Mouse (Mus musculus) MEL (cell line): ENCODE measurements around the gene Adamtsl4. TPM values are rescaled to one million over a fixed set of nuclear protein-coding genes. Genes with fewer than 3 reads are reported as not detected.

Experiments
- DNase-seq: peaks from one replicate; pipeline ENCODE4 v3.0.0; 2011; ENCODE audit warnings: low read depth, low spot score
- H3K27ac ChIP-seq: 2 replicates; pipeline ENCODE4 v1.5.1; 2012; ENCODE audit warnings: low read depth, mild to moderate bottlenecking, control low read depth, low read length, moderate library complexity; ENCODE audit not compliant: control insufficient read depth
- H3K27me3 ChIP-seq, 2 experiments: fragments of 150-350 bp in 1 of 2; sonication (generic) in 1 of 2; 2 replicates each; pipeline ENCODE4 v1.6.1; 2012; ENCODE audit warnings: low read length in 2 of 2, mild to moderate bottlenecking in 2 of 2, improper control_type of control experiment in 1 of 2, moderate library complexity in 1 of 2; ENCODE audit not compliant: insufficient read depth in 2 of 2, control insufficient read depth in 1 of 2
- H3K36me3 ChIP-seq, 2 experiments: 2 replicates each; pipeline ENCODE4 v1.6.1; 2012 to 2014; ENCODE audit warnings: low read length in 2 of 2, improper control_type of control experiment in 1 of 2, inconsistent platforms in 1 of 2, mild to moderate bottlenecking in 1 of 2; ENCODE audit not compliant: insufficient read depth in 2 of 2, control insufficient read depth in 1 of 2
- H3K4me1 ChIP-seq, 2 experiments: fragments of 150-350 bp in 1 of 2; sonication (generic) in 1 of 2; 2 replicates each; pipeline ENCODE4 v1.6.1; 2012; ENCODE audit warnings: low read length in 2 of 2, improper control_type of control experiment in 1 of 2, mild to moderate bottlenecking in 1 of 2; ENCODE audit not compliant: insufficient read depth in 2 of 2, control insufficient read depth in 1 of 2
- H3K4me3 ChIP-seq, 2 experiments: fragments of 150-350 bp in 1 of 2; sonication (generic) in 1 of 2; 2 replicates each; pipeline ENCODE4 v1.5.1; 2012; ENCODE audit warnings: low read depth in 2 of 2, low read length in 2 of 2, mild to moderate bottlenecking in 2 of 2, moderate library complexity in 2 of 2, control low read depth in 1 of 2, improper control_type of control experiment in 1 of 2; ENCODE audit not compliant: control insufficient read depth in 1 of 2, insufficient read depth in 1 of 2
- H3K79me2 ChIP-seq: 2 replicates; pipeline ENCODE4 v1.6.1; 2012; ENCODE audit warnings: mild to moderate bottlenecking, low read length, moderate library complexity; ENCODE audit not compliant: control insufficient read depth, poor library complexity, insufficient read depth
- H3K9ac ChIP-seq: 2 replicates; pipeline ENCODE4 v1.6.1; 2012; ENCODE audit warnings: low read depth, mild to moderate bottlenecking, control low read depth, low read length, moderate library complexity; ENCODE audit not compliant: control insufficient read depth, poor library complexity, severe bottlenecking
- H3K9me3 ChIP-seq: fragments of 150-350 bp; sonication (generic); replicated peaks from 2 replicates; pipeline ENCODE4 v1.6.1; 2012; ENCODE audit warnings: mild to moderate bottlenecking, low read length, improper control_type of control experiment, moderate library complexity; ENCODE audit not compliant: insufficient read depth
- BHLHE40 ChIP-seq: IDR thresholded peaks from 2 replicates; pipeline ENCODE4 v1.6.1; 2012; ENCODE audit warnings: low read depth, mild to moderate bottlenecking, inconsistent platforms, low read length, improper control_type of control experiment, borderline replicate concordance
- CHD1 ChIP-seq: IDR thresholded peaks from 2 replicates; pipeline ENCODE4 v1.6.1; 2012; ENCODE audit warnings: low read depth, mild to moderate bottlenecking, inconsistent platforms, low read length, improper control_type of control experiment
- CHD2 ChIP-seq: IDR thresholded peaks from 2 replicates; pipeline ENCODE4 v1.6.1; 2011; ENCODE audit warnings: low read length, improper control_type of control experiment
- E2F4 ChIP-seq: IDR thresholded peaks from 2 replicates; pipeline ENCODE4 v1.6.1; 2011; ENCODE audit warnings: low read depth, low read length, improper control_type of control experiment, borderline replicate concordance
- GABPA ChIP-seq: IDR thresholded peaks from 2 replicates; pipeline ENCODE4 v1.6.1; 2012; ENCODE audit warnings: low read depth, mild to moderate bottlenecking, inconsistent platforms, low read length, improper control_type of control experiment, moderate library complexity
- GATA1 ChIP-seq: IDR thresholded peaks from 2 replicates; pipeline ENCODE4 v1.6.1; 2011; ENCODE audit warnings: low read depth, low read length, improper control_type of control experiment
- HCFC1 ChIP-seq: IDR thresholded peaks from 2 replicates; pipeline ENCODE4 v1.6.1; 2012; ENCODE audit warnings: low read depth, mild to moderate bottlenecking, inconsistent platforms, low read length, improper control_type of control experiment, moderate library complexity
- JUND ChIP-seq: IDR thresholded peaks from 2 replicates; pipeline ENCODE4 v1.6.1; 2011; ENCODE audit warnings: low read depth, mild to moderate bottlenecking, improper control_type of control experiment, low read length
- MAFK ChIP-seq: IDR thresholded peaks from 2 replicates; pipeline ENCODE4 v1.6.1; 2011; ENCODE audit warnings: low read depth, mild to moderate bottlenecking, low read length, improper control_type of control experiment, borderline replicate concordance
- MAX ChIP-seq: IDR thresholded peaks from 2 replicates; pipeline ENCODE4 v1.6.1; 2011; ENCODE audit warnings: low read length, improper control_type of control experiment
- MAZ ChIP-seq: IDR thresholded peaks from 2 replicates; pipeline ENCODE4 v1.6.1; 2012; ENCODE audit warnings: low read depth, mild to moderate bottlenecking, inconsistent platforms, low read length, improper control_type of control experiment
- MEF2A ChIP-seq: IDR thresholded peaks from 2 replicates; pipeline ENCODE4 v1.6.1; 2014; ENCODE audit warnings: low read depth, mild to moderate bottlenecking, inconsistent platforms, low read length, improper control_type of control experiment; ENCODE audit not compliant: poor library complexity, insufficient replicate concordance, severe bottlenecking; ENCODE audit errors: extremely low read depth
- MYB ChIP-seq: IDR thresholded peaks from 2 replicates; pipeline ENCODE4 v1.6.1; 2011; ENCODE audit warnings: mild to moderate bottlenecking, low read depth, low read length, improper control_type of control experiment
- POLR2AphosphoS2 ChIP-seq: IDR thresholded peaks from 2 replicates; pipeline ENCODE4 v1.6.1; 2011; ENCODE audit warnings: low read length, improper control_type of control experiment
- RCOR1 ChIP-seq: IDR thresholded peaks from 2 replicates; pipeline ENCODE4 v1.6.1; 2012; ENCODE audit warnings: low read depth, mild to moderate bottlenecking, inconsistent platforms, low read length, improper control_type of control experiment
- SIN3A ChIP-seq: IDR thresholded peaks from 2 replicates; pipeline ENCODE4 v1.6.1; 2012; ENCODE audit warnings: low read length, improper control_type of control experiment, inconsistent platforms
- SMC3 ChIP-seq: IDR thresholded peaks from 2 replicates; pipeline ENCODE4 v1.6.1; 2011; ENCODE audit warnings: low read depth, low read length, improper control_type of control experiment
- TAL1 ChIP-seq: IDR thresholded peaks from 2 replicates; pipeline ENCODE4 v1.6.1; 2012; ENCODE audit warnings: mild to moderate bottlenecking, inconsistent platforms, low read length, moderate library complexity, mixed read lengths
- TBP ChIP-seq: IDR thresholded peaks from 2 replicates; pipeline ENCODE4 v1.8.0; 2011; ENCODE audit warnings: low read depth, low read length, improper control_type of control experiment
- TCF12 ChIP-seq: IDR thresholded peaks from 2 replicates; pipeline ENCODE4 v1.6.1; 2014; ENCODE audit warnings: low read depth, mild to moderate bottlenecking, inconsistent platforms, low read length, improper control_type of control experiment, moderate library complexity
- USF2 ChIP-seq, 2 experiments: IDR thresholded peaks; 2 replicates each; pipeline ENCODE4 v1.6.1; 2011 to 2012; ENCODE audit warnings: improper control_type of control experiment in 2 of 2, low read length in 2 of 2, borderline replicate concordance in 1 of 2, inconsistent platforms in 1 of 2, low read depth in 1 of 2, mild to moderate bottlenecking in 1 of 2; ENCODE audit not compliant: insufficient read depth in 1 of 2
- ZKSCAN1 ChIP-seq: IDR thresholded peaks from 2 replicates; pipeline ENCODE4 v1.6.1; 2012; ENCODE audit warnings: low read depth, mild to moderate bottlenecking, inconsistent platforms, low read length, improper control_type of control experiment, moderate library complexity
- ZNF384 ChIP-seq: IDR thresholded peaks from 2 replicates; pipeline ENCODE4 v1.6.1; 2012; ENCODE audit warnings: low read depth, mild to moderate bottlenecking, inconsistent platforms, low read length, improper control_type of control experiment
- polyA plus RNA-seq, 2 experiments: library from polyadenylated mRNA; stranded (reverse) in 1 of 2; unstranded in 1 of 2; fragments of >175 nt in 1 of 2; fragments of >200 nt in 1 of 2; gene quantifications; 2 replicates each; pipeline versions ENCODE4 v1.2.1 to v1.2.4; 2012; ENCODE audit warnings: low replicate concordance in 2 of 2, low read depth in 1 of 2; ENCODE audit not compliant: insufficient read length in 2 of 2, insufficient read depth in 1 of 2, missing spikeins in 1 of 2
- total RNA-seq: library from RNA; depleted of rRNA; stranded (reverse); fragments of 300-350 nt; gene quantifications from 2 replicates; pipeline ENCODE4 v1.2.3, GENCODE M21; 2012

The Adamtsl4 gene
- total and polyA plus RNA-seq, 3 experiments, result 0.27 to 0.88 TPM; not detected in 1

DNA sequence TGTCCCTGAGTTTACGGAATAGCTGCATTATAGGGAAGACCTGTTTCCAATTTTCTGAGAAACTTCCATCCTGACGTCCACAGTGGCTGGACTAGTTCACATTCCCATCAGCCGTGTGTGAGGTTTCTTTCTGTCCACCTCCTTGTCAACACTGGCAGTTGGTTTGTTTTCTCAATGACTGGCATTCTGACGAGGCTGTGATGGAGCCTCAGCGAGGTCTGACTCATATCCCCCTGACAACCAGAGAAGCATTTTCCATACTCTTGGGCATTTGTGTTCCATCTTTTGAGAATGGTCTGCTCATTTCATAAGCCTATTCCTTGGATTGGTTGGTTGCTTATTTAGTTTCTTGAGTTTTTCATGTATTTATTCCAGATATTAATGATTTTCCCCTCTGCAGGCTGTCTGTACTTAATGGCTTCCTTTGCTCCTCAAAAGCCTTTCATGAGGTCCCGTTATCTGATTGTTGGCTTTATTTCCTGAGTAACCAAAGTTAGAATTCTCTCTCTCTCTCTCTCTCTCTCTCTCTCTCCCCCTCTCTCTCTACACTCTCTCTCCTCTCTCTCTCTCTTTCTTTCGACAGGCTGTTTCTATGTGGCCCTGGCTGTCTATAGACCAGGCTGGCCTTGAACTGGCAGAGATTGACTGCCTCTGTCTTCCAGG, 39.1 kb upstream of the Adamtsl4 start (continued):
- no peak for TF ChIP-seq MEF2A
- no peak for TF ChIP-seq E2F4
- peak; percentile 94 for TF ChIP-seq JUND

DNA sequence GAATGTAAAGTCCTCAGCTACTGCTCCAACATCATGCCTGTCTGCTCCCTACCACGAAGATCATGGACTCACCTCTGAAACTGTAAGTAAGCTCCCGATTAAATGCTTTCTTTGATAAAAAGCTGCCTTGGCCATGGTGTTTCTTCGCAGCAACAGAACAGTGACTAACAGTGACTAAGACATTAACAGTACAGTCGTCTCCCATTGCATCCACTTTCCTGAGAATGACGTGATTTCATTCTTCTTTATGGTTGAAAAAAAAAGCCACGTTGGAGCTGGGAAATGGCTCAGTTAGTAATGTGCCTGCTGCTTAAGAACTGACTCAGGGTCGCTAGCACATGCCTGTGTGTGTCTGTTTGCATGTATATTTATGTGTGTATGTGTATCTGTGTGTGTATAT, 38.1 kb upstream of the Adamtsl4 start:
- DNase-seq, result no peak
- Histone ChIP-seq H3K79me2 (no peaks in the 10 kb centered on the region), H3K36me3 (peaks cover 0 to 10% of the 10 kb centered on the region in 2 experiments; a peak in 2 of 4 replicates)

DNA sequence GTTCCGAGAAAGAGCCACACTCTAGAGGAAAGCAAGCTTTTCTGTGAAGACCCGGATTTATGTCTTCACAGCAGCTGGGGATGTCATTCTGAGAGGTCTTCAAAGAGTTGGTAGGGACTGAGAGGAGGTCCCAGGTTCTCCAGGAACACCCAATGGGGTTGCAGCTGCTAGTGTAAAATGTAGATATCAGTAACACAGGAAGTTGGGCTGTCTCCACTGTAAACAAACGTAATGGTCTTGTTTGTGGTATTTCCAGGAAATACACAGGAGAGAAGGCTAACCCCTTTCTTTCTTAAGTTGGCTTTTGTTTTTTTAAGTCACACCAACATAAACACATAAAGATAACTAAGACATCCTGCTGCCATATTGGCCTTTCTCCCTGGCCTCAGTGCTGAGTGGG, 34.7 kb upstream of the Adamtsl4 start:
- H3K27me3 ChIP-seq, result no peaks in the 10 kb centered on the region
- TF ChIP-seq GATA1 (peak; percentile 44; the same call in 1 of the 2 replicates), TAL1 (0 out of 2 replicates have a peak, but pooled peaks have one; percentile 8), MAX (no peak), TBP (no peak)
- TF ChIP-seq, all 39 proteins: peak for 2
- Histone ChIP-seq H3K79me2 (no peaks in the 10 kb centered on the region), H3K4me1 (peaks cover 2 to 17% of the 10 kb centered on the region in 2 experiments; a peak in 2 of 4 replicates), H3K4me3 (no peak overlapping the region), H3K27ac (no peak overlapping the region), H3K9me3 (no peaks in the 10 kb centered on the region), H3K36me3 (peaks cover 0 to 10% of the 10 kb centered on the region in 2 experiments; a peak in 2 of 4 replicates), H3K9ac (no peak overlapping the region)
- peak; percentile 70 for DNase-seq

More for the DNA sequence above, 38.1 kb upstream of the Adamtsl4 start:
- H3K27me3 ChIP-seq, result no peaks in the 10 kb centered on the region
- no peak overlapping the region for H3K27ac ChIP-seq
- no peak overlapping the region for H3K9ac ChIP-seq
- H3K9me3 ChIP-seq, result no peaks in the 10 kb centered on the region
- H3K4me3 ChIP-seq, result no peak overlapping the region
- peaks cover 2 to 17% of the 10 kb centered on the region in 2 experiments; a peak in 2 of 4 replicates for H3K4me1 ChIP-seq
- no peak for TF ChIP-seq SIN3A
- TF ChIP-seq USF2 (IDR thresholded peaks at IDR 0.05; ENCODE audit: borderline replicate concordance in 1 of 2, insufficient read depth in 1 of 2, low read depth in 1 of 2, low read length in 2 of 2), result no peak
- TF ChIP-seq ZNF384, result no peak
- TF ChIP-seq MYB, result no peak
- TF ChIP-seq ZKSCAN1, result no peak
- TF ChIP-seq POLR2AphosphoS2, result no peak
- TF ChIP-seq BHLHE40, result no peak
- no peak for TF ChIP-seq TCF12
- TF ChIP-seq MAZ, result no peak
- no peak for TF ChIP-seq GABPA
- no peak for TF ChIP-seq HCFC1
- no peak for TF ChIP-seq RCOR1
- TF ChIP-seq E2F4, result no peak
- TF ChIP-seq SMC3, result no peak
- TF ChIP-seq MAFK, result no peak
- no peak for TF ChIP-seq TBP
- TF ChIP-seq CHD1, result no peak
- no peak for TF ChIP-seq CHD2
- TF ChIP-seq, all 39 proteins: peak for 0
